Mouse (Mus musculus) cerebellum, postnatal 4 days (tissue): ENCODE results near the gene Olfr1205.

Experiments used
- DNase-seq, 2 experiments: peaks; one replicate each; pipeline ENCODE4 v3.0.0; 2022; ENCODE audit warnings: low spot score in 2 of 2, mixed read lengths in 1 of 2

The Olfr1205 gene

DNA sequence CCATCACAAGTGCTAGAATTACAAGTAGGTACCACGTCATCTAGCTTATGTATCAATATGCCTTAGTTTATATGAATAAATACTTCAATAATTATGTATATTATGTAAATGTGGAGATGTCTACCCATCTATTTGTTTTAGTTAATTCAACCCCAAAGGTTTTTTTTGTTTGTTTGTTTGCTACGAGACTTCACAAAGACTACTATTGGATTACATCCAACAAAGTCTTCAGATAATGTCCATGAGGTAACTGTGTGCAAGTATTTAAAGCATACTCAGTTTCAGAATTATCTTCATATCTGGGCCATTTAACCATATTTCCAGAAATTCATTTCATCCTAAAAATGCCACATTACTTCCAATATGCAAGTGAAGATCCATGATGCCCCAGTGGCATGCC, at the start of gene Olfr1205:
Gene Olfr1205, plus strand, starts transcription at position 301 of the 400 bp plus-strand sequence.
- no peak for DNase-seq

DNA sequence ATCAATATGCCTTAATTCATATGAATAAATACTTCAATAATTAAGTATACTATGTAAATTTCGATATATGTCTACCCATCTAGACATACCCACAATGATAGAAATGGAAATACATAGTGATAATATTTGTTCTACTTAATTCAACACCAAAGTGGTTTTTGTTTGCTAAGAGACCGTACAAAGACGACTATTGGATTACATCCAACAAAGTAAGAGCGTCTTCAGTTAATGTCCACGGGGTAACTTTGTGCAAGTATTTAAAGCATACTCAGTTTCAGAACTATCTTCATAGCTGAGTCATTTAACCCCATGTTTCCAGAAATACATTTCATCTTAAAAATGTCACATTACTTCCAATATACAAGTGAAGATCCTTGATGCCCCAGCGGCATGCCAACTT, 36.8 kb upstream of the Olfr1205 start, which contains the start of gene Olfr1201:
Gene Olfr1201, plus strand, starts transcription at position 301 of the 400 bp plus-strand sequence.
- DNase-seq, result no peak

DNA sequence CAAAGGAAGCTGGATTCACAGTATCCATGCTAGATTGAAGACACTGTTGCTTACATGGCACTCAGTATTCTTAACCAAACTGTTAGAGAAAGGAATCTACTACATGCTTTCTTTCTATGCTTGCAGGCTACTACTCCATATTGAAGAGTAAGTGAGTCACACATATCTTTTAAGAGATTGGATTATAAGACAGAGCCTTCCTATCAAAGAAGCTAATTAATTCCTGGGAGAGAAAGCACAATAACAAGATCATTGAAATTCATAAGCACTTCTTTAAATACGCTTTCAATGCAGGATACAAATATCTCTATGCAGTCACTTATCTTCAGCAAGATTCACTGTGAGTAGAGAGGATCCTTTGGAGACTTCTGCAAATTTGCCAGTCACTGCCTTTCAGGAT, 15.3 kb upstream of the Olfr1205 start, which contains the start of gene Olfr1202:
Gene Olfr1202, plus strand, starts transcription at position 301 of the 400 bp plus-strand sequence.
- no peak for DNase-seq

DNA sequence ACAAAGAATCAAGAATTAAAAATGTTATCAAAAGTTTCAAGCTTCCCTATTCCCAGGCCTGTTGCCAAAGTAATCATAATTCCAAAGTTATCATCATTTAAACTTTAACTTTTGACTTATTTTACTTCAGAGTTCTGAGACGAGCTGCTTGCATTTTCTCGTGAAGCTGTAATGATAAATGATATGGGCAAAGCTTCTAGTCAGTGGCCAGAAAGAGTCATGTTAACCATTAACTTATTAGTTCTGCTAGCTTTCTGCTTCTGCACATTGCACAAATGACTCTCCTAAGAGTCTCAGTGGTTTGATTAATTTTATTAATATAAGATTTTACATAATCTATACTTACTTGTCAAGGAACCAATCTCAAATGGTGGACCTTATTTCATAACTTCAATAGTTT, 8.9 kb downstream of the Olfr1205 start:
- DNase-seq, result no peak

DNA sequence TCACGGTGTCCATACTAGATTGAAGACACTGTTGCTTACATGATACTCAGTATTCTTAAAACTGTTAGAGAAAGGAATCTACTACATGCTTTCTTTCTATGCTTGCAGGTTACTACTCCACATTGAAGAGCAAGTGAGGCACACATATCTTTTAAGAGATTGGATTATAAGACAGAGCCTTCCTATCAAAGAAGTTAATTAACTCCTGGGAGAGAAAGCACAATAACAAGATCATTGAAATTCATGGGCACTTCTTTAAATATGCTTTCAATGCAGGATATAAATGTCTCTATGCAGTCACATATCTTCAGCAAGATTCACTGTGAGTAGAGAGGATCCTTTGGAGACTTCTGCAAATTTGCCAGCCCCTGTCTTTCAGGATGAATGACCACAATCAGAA, 19.5 kb downstream of the Olfr1205 start, which contains the start of gene Olfr1204:
Gene Olfr1204, plus strand, starts transcription at position 301 of the 400 bp plus-strand sequence.
- no peak for DNase-seq

DNA sequence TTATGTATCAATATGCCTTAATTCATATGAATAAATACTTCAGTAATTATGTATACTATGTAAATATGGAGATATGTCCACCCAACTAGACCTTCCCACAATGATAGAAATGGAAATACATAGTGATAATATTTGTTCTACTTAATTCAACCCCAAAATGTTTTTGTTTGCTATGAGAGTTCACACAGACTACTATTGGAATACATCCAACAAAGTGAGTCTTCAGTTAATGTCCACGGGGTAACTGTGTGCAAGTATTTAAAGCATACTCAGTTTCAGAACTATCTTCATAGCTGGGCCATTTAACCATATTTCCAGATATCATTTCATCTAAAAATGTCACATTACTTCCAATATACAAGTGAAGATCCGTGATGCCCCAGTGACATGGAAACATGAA, 33.4 kb downstream of the Olfr1205 start, which contains the start of gene Olfr1206:
Gene Olfr1206, plus strand, starts transcription at position 301 of the 400 bp plus-strand sequence.
- no peak for DNase-seq
